Mouse (Mus musculus): ENCODE results near the gene Slc17a8.

DNA sequence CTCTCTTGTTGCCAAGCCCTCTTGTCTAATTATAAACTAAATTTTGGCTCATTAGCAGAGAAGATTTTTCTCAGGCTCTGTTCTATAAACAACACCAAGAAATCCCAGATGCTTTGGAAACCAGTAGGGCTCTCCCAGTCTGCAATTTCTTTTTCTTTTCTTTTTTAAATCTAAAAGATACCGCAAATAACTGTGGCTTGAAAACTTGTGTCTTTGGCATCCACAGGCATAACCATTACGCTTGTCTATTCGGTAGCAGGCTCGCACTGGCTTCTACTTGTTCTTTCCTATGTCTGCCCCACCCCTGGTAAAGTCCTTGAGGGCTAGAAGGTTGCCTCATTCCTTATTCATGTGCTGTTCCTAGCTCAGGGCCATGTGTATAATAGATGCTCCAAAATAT is 69.4 kb downstream of the Slc17a8 start:
- no peak for TF ChIP-seq CTCF (IDR thresholded peaks at IDR 0.05; ENCODE audit: control insufficient read depth, insufficient read depth, insufficient read length)
- no peak for TF ChIP-seq MYOD1 (IDR thresholded peaks at IDR 0.05; ENCODE audit: control insufficient read depth, insufficient read length, low read depth)
- TF ChIP-seq MAX (IDR thresholded peaks at IDR 0.05): no peak
- TF ChIP-seq USF1 (IDR thresholded peaks at IDR 0.05; ENCODE audit: low read depth): no peak
